Mouse (Mus musculus) olfactory bulb, adult 2 months (tissue): ENCODE data around the gene Npb. TPM values are rescaled to one million over a fixed set of nuclear protein-coding genes. Genes with fewer than 3 reads are reported as not detected.
A peak's percentile ranks its signal among the peaks of the same experiment; 100 is the strongest.

Experiments used
- H3K27ac ChIP-seq: fragments of 200-500 bp; 2 replicates; pipeline ENCODE4 v1.5.1; 2012; ENCODE audit warnings: low read depth, low read length; ENCODE audit not compliant: insufficient read depth
- H3K4me1 ChIP-seq: fragments of 200-500 bp; 2 replicates; pipeline ENCODE4 v1.6.1; 2012; ENCODE audit warnings: low read length; ENCODE audit not compliant: control insufficient read depth, insufficient read depth
- H3K4me3 ChIP-seq: fragments of 200-500 bp; 2 replicates; pipeline ENCODE4 v1.5.1; 2012; ENCODE audit warnings: mild to moderate bottlenecking, low read depth, low read length, moderate library complexity; ENCODE audit not compliant: insufficient read depth
- CTCF ChIP-seq: fragments of 200-500 bp; IDR thresholded peaks from 2 replicates; pipeline ENCODE4 v1.5.1; 2012; ENCODE audit warnings: low read depth, mild to moderate bottlenecking, low read length, moderate library complexity; ENCODE audit not compliant: insufficient read depth
- POLR2A ChIP-seq: fragments of 200-500 bp; IDR thresholded peaks from 2 replicates; pipeline ENCODE4 v1.6.1; 2012; ENCODE audit warnings: mild to moderate bottlenecking, low read depth, low read length, moderate library complexity; ENCODE audit not compliant: insufficient read depth
- WGBS: fragments of 180-500 bp; shearing (Covaris S2); methylation state at CpG from one replicate; pipeline ENCODE4 v1.1.7; 2018; 5-methylcytosine and 5-hydroxymethylcytosine counted together
- polyA plus RNA-seq: library from polyadenylated mRNA; stranded (reverse); fragments of >200 nt; gene quantifications from 2 replicates; pipeline ENCODE4 v1.2.4, GENCODE M21; 2012; ENCODE audit warnings: low replicate concordance; ENCODE audit not compliant: missing spikeins, insufficient read depth, insufficient read length

The Npb gene
- polyA plus RNA-seq, 1 experiment, result not detected

DNA sequence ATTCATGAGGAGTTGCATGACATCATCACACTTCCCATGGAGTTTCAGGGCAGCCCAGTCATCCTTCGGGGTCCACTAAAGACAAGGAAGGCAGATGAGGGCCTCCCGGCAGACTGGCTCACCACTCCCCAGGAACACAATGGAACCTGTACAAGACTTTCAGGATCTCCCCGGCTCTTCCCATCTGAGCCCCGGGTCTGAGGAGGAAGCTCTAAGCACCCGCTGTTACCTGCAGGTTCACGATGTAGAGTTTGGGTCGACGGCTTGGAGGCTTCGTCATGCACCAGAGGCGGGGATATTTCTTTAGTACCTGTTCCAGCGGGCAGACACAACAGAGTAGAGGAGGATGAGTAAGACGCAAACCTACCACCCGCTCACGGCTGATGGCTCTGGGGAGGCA lies 11.9 kb downstream of the Npb start:
- no peak for TF ChIP-seq CTCF
- no peak overlapping the region for H3K27ac ChIP-seq
- peaks cover 22% of the 10 kb centered on the region for H3K4me1 ChIP-seq
- WGBS, result 91% methylated on average over 14 of the region's 14 CpGs
- no peak overlapping the region for H3K4me3 ChIP-seq

DNA sequence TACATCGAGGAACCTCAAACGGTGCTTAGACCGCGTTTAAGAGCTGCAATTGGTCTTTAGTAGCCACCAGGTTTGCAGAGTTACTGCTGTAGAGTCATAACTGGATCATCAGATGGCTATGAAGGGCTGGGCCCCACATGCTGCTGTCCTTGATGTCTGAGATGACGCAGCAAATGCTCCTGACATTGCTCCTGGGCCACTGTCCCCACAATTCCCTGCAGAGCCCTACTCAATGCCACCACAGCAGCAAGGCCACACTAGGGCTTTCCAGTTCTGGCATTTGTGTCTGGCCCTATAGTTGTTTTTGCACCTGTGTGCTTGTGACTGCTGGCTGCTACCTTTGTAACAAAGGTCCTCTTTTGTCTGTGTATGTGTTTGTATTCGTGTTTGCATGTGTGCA lies 14.5 kb downstream of the Npb start:
- TF ChIP-seq POLR2A (no peak), CTCF (no peak)
- Histone ChIP-seq H3K4me3 (no peak overlapping the region), H3K27ac (no peak overlapping the region), H3K4me1 (peaks cover 18% of the 10 kb centered on the region)
- WGBS, result 90% methylated on average over 6 of the region's 6 CpGs

DNA sequence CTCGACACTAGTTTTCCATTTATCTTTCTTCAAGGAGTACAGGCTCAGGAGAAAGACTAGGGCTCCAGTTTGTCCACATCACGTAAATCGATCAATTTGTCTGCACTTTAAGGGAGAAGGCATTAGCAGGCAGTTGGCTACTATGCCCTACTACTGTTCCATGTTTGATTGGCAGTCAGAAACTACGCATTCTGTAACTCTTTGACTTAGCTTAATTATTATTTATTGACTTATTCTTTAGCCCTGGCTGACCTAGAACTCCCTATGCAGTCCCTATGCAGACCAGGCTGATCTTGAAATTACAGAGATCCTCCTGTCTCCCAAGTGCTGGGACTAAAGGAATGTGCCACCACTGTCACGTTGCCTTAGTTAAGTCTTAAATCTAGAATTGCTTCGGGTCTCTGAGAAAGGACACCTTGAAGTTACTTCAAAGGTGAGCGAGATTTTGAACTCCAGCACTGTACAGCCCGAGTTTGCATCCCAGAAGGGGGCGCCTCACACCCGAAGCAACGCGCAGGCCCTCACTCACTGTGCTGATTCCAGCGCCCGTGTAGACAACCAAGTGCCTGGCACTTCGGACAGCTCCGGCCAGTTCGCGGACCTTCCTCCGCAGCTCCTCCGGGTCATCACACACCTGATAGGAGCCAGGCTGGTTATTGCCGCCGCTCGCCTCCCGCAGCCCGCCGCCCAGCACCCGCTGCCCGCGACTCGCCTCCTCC lies 15.8 kb downstream of the Npb start:
- H3K4me1 ChIP-seq, result peaks cover 18% of the 10 kb centered on the region
- H3K27ac ChIP-seq, result no peak overlapping the region
- TF ChIP-seq POLR2A, result no peak
- TF ChIP-seq CTCF, result peak; percentile 43; the same call in 1 of the 2 replicates
- H3K4me3 ChIP-seq, result peak overlapping the region; percentile 90
- WGBS, result 12% methylated on average over 29 of the region's 30 CpGs

DNA sequence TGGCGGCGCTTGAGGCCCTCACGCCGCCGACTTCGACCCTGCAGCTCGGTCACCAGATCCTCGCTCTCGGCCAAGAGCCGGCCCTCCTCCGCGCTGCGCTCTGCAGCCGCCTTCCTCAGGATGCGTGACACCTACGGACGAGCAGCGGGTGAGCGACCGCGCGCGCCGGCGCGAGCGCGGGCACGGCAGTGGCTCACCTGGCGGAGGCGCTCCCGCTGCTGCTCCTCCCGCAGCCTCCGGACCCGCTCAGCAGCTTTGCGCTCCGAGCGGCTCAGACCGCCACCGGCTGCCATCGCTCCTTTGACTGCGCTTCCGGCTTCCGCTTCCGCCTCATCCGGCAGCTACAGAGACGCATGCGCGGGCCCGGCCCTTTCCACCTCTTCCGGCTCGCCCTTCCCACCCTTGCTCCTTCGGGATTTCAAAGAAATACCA lies 16.4 kb downstream of the Npb start:
- peak overlapping the region; percentile 90 for H3K4me3 ChIP-seq
- TF ChIP-seq CTCF, result no peak
- TF ChIP-seq POLR2A, result peak; percentile 70
- WGBS, result under 1% methylated on average over 53 of the region's 53 CpGs
- H3K4me1 ChIP-seq, result peaks cover 23% of the 10 kb centered on the region
- no peak overlapping the region for H3K27ac ChIP-seq

DNA sequence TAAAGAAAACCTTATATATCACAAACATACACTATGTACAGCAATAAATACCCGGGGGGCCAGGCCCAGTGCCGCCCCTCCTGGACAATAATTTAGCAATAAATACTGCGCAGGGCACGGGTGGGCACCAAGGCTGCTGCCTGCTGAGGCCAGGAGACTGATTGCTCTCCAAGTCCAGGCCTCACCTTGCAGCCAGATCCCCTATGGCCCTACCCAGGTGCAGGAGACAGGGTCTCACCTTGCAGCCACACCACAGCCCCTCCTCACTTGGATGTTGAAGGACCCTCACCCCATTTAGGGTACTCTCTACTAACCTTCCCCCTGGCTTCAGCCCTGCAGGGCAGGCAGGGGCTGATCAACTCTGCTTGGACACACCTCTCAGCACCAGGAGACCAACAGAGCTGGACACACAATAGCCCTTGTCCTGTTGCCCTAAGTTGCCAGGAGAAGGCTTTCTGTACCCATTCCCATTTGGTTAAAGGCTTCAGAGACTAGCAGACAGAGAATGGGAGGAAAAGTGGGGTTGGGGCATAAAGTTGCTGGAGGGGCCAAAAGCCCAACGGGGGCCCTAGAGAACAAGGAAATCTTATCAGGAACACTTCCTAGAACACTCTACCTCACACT lies 17.0 kb downstream of the Npb start, which contains the start of gene Sirt7:
Gene Sirt7 (minus strand): TSS at position 89 of the 624 bp plus-strand sequence.
- Histone ChIP-seq H3K4me3 (peak within 1 kb of the TSS; percentile 90), H3K27ac (0 out of 2 replicates have a peak within 1 kb of the TSS, but pooled peaks have one; percentile 22), H3K4me1 (peaks cover 29% of the 10 kb centered on the region)
- no peak for TF ChIP-seq CTCF
- TF ChIP-seq POLR2A, result no peak
- 12% methylated on average over 5 of the region's 5 CpGs for WGBS

DNA sequence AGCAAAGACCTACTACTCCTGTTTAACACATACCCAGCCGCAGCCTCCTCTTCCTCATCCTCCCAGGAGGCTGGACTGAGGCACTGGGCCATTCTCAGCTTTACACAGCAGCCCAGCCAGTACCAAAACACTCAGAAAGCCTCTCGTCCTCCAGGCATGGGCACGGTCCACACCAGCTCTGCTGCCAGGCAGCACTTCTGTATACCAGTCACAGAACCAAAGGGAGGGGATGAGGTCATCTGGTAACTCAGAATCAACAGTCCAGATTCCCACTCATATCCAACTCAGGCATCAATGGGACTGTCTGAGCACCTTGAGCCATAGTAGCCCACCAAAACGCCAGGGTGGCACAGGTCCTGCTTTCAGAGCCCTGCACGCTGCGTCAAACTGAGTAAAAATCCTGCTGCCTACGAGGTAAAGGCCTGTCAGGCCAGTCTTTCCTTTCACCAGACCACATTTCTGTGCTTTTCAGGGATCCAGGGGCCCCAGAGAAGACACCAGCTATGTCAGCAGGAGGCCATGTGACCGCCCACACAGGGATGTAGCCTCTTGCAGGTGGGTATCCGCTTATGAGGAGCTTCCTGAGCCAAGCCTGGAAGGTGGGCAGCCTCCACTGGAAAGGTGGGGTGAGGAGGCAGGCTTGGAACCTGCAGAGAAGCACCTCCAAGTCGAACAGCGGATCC lies 18.6 kb downstream of the Npb start:
- Histone ChIP-seq H3K4me1 (peaks cover 42% of the 10 kb centered on the region), H3K27ac (no peak overlapping the region), H3K4me3 (no peak overlapping the region)
- TF ChIP-seq POLR2A, result no peak
- no peak for TF ChIP-seq CTCF
- 83% methylated on average over 11 of the region's 11 CpGs for WGBS

DNA sequence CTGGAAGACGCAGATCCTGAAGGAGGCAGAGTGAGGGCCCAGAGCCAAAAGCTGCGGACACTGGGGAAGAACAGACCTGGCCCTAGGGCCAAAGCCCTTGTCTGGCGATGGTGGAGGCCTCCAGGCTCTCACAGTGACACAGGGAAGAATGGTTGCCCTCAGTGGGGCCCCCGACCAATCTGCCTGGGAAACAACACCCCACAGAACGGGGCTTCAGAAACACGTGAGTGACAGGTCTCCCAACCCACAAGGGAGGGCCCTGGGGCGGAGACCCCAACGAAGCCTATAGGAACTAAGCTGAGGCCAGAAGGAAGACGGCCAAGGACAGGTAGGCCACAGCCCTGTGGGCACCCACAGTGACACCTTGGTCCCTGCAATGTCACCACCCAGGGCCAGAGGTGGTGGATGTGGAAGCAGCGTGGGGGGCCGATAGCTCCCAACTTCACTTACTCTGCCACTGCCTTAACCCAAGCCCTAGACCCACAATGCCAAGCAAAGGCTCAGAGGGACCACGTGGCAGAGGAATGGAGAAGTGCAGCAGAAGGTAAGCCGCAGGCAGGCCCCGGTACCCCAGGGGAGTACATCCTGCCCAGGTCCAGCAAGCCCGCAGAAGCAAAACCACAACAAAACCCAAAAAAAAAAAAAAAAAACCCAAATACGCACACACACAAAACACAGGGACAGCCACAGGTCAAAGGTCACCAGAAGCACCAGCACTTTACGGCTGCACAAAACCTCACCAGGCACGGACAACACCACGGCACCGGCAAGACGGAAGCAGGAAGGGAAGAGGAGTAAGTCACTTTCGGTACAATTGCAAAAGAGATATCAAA lies 19.4 kb downstream of the Npb start:
- H3K4me3 ChIP-seq, result no peak overlapping the region
- H3K4me1 ChIP-seq, result peaks cover 44% of the 10 kb centered on the region
- 83% methylated on average over 22 of the region's 22 CpGs for whole genome bisulfite sequencing
- no peak for TF ChIP-seq POLR2A
- no peak for TF ChIP-seq CTCF
- no peak overlapping the region for H3K27ac ChIP-seq

DNA sequence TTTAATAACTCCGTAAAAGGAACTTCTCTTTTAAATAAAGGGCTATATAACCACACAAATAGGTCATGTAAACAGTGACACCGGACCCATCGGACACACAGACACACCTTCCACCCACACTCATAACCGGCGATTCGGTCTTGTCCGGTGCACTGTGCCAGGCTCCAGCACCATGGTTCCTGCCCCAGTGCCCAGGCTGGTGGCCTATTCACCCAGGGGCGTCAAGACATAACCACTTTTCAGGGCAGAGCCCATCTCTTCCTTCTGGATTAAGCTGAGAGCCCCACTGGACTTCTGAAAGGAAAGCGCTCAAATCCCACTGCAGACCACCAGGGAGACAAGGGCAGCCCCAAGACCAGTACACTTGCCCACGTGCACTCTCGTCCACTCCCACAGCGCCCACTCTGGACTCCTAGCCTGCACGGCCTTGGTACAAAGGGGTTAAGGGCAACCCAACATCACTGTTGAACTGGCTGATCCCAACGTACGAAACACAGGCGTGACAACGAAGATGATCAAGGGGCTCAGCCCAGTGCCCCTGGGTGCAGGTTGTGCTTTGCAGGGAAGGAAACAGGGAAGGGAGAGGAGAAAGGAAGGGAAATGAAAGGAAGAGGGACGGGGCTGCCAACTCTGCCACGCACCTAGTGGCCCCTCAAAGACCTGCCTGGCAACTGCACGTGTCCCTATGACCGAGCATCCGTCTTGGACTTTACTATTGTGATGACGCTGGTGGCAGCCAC lies 20.5 kb downstream of the Npb start:
- TF ChIP-seq CTCF, result no peak

More for the DNA sequence above, 20.5 kb downstream of the Npb start:
- WGBS, result 91% methylated on average over 23 of the region's 23 CpGs
- no peak overlapping the region for H3K27ac ChIP-seq
- no peak overlapping the region for H3K4me3 ChIP-seq
- peaks cover 44% of the 10 kb centered on the region for H3K4me1 ChIP-seq
